Mouse (Mus musculus) small intestine, adult 2 months (tissue): ENCODE measurements at regions not wholly inside any gene's neighbourhood (a gene's known extent, or its start where the extent isn't known, plus 50 kb on each side); places are given as distances from the start of the nearest gene placed in this dataset.

Source experiments
- CTCF ChIP-seq: fragments of 200-500 bp; IDR thresholded peaks from 2 replicates; pipeline ENCODE4 v1.5.1; 2012; ENCODE audit warnings: low read depth, mild to moderate bottlenecking, control low read depth, inconsistent platforms, low read length, moderate library complexity, mixed read lengths; ENCODE audit not compliant: insufficient replicate concordance, insufficient read length; ENCODE audit errors: extremely low read depth
- POLR2A ChIP-seq: fragments of 200-500 bp; IDR thresholded peaks from 2 replicates; pipeline ENCODE4 v1.6.1; 2012; ENCODE audit warnings: low read depth, mild to moderate bottlenecking, control low read depth, inconsistent platforms, low read length, moderate library complexity

GRCm38 (mm10) chr15:67571614-67572013 lies 1070.9 kb upstream of the Lrrc6 start:
- TF ChIP-seq CTCF (no peak), POLR2A (no peak)
